Mouse (Mus musculus) forebrain, embryonic 15.5 days (tissue): ENCODE data around the gene Ssmem1. TPM values are rescaled to one million over a fixed set of nuclear protein-coding genes. Genes with fewer than 3 reads are reported as not detected.

Experiments used
- ATAC-seq: fragments of 200-750 bp; cut with Nextera tagmentation; replicated peaks from 2 replicates; pipeline ENCODE4 v1.8.0; 2017; ENCODE audit warnings: mild to moderate bottlenecking, moderate TSS enrichment, moderate library complexity
- H3K27ac ChIP-seq: fragments of 300-500 bp; sonication (generic); replicated peaks from 2 replicates; pipeline ENCODE4 v1.5.1; 2015; ENCODE audit warnings: mild to moderate bottlenecking, inconsistent platforms
- H3K27me3 ChIP-seq: fragments of 300-500 bp; sonication (generic); 2 replicates; pipeline ENCODE4 v1.6.1; 2015; ENCODE audit warnings: inconsistent platforms
- H3K36me3 ChIP-seq: fragments of 300-500 bp; sonication (generic); 2 replicates; pipeline ENCODE4 v1.6.1; 2015; ENCODE audit warnings: mild to moderate bottlenecking, inconsistent platforms
- H3K4me1 ChIP-seq: fragments of 300-500 bp; sonication (generic); 2 replicates; pipeline ENCODE4 v1.6.1; 2015; ENCODE audit warnings: inconsistent platforms
- H3K4me2 ChIP-seq: fragments of 300-500 bp; sonication (generic); replicated peaks from 2 replicates; pipeline ENCODE4 v1.6.1; 2015; ENCODE audit warnings: mild to moderate bottlenecking, inconsistent platforms
- H3K4me3 ChIP-seq: fragments of 300-500 bp; sonication (generic); 2 replicates; pipeline ENCODE4 v1.5.1; 2015; ENCODE audit warnings: mild to moderate bottlenecking, inconsistent platforms
- H3K9ac ChIP-seq: fragments of 300-500 bp; sonication (generic); replicated peaks from 2 replicates; pipeline ENCODE4 v1.6.1; 2015; ENCODE audit warnings: mild to moderate bottlenecking, inconsistent platforms
- H3K9me3 ChIP-seq: fragments of 300-500 bp; sonication (generic); 2 replicates; pipeline ENCODE4 v1.6.1; 2016; ENCODE audit warnings: inconsistent platforms
- WGBS: fragments of 180-500 bp; shearing (Covaris S2); methylation state at CpG from one replicate; pipeline ENCODE4 v1.1.7; 2015; ENCODE audit warnings: mixed read lengths; 5-methylcytosine and 5-hydroxymethylcytosine counted together
- polyA plus RNA-seq: library from polyadenylated mRNA; unstranded; fragments of >200 nt; fragmentation: Nextera tagmentation; extraction: Ambion mirVana; gene quantifications from 2 replicates; pipeline ENCODE4 v1.2.1, GENCODE M21; 2015

Ssmem1 gene
- polyA plus RNA-seq, 1 experiment from 2014 or later: not detected

- no peaks in the 10 kb centered on the region for H3K27me3 ChIP-seq
- ATAC-seq: no peak
- H3K9ac ChIP-seq: no peak overlapping the region
- H3K4me1 ChIP-seq: peaks cover 5% of the 10 kb centered on the region; the same call in 1 of the 2 replicates
- no peak overlapping the region for H3K27ac ChIP-seq
- H3K4me2 ChIP-seq: no peak overlapping the region
- WGBS: 90% methylated on average over 6 of the region's 6 CpGs
- H3K36me3 ChIP-seq: peaks cover 8% of the 10 kb centered on the region
- H3K9me3 ChIP-seq: no peaks in the 10 kb centered on the region
- no peak overlapping the region for H3K4me3 ChIP-seq
Measured at GRCm38 (mm10) chr6:30477784-30478183, 31.9 kb upstream of the Ssmem1 start.

GRCm38 (mm10) chr6:30479418-30479817, 30.2 kb upstream of the Ssmem1 start:
- H3K9me3 ChIP-seq: no peaks in the 10 kb centered on the region
- WGBS: 95% methylated on average over 3 of the region's 3 CpGs
- H3K36me3 ChIP-seq: peaks cover 22% of the 10 kb centered on the region
- H3K27ac ChIP-seq: no peak overlapping the region
- no peak overlapping the region for H3K4me2 ChIP-seq
- no peaks in the 10 kb centered on the region for H3K27me3 ChIP-seq
- H3K4me3 ChIP-seq: no peak overlapping the region
- no peak for ATAC-seq
- H3K9ac ChIP-seq: no peak overlapping the region
- peaks cover 5% of the 10 kb centered on the region; the same call in 1 of the 2 replicates for H3K4me1 ChIP-seq

- no peak overlapping the region for H3K4me3 ChIP-seq
- H3K4me2 ChIP-seq: no peak overlapping the region
- WGBS: 87% methylated on average over 2 of the region's 2 CpGs
- peaks cover 48% of the 10 kb centered on the region for H3K36me3 ChIP-seq
- no peak overlapping the region for H3K27ac ChIP-seq
- no peak overlapping the region for H3K9ac ChIP-seq
- H3K9me3 ChIP-seq: no peaks in the 10 kb centered on the region
- no peak for ATAC-seq
- H3K27me3 ChIP-seq: no peaks in the 10 kb centered on the region
- H3K4me1 ChIP-seq: no peaks in the 10 kb centered on the region
Measured at GRCm38 (mm10) chr6:30482908-30483307, 26.7 kb upstream of the Ssmem1 start.

DNA sequence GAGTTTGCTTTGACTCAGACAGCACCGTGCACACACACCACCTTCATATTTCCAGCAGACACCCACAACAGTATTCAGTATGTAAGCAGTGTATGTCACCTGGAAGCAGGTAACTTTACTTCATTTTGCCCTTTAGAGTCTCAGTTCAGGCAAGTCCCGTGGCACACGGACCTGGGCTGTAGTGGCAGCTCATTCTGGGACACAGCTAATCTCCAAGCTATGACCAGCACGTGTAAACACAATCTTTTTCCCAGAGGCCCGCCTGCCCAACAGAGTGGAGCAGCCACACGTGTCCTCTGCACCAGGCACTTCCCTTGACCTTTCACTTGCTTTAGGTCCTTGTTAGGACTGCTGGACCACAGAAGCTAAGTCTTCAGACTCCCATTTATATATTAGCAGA, 23.1 kb upstream of the Ssmem1 start:
- ATAC-seq: no peak
- H3K36me3 ChIP-seq: peaks cover 72% of the 10 kb centered on the region
- H3K9me3 ChIP-seq: no peaks in the 10 kb centered on the region
- H3K9ac ChIP-seq: no peak overlapping the region
- no peaks in the 10 kb centered on the region for H3K27me3 ChIP-seq
- no peak overlapping the region for H3K27ac ChIP-seq
- no peak overlapping the region for H3K4me3 ChIP-seq
- H3K4me1 ChIP-seq: no peaks in the 10 kb centered on the region
- H3K4me2 ChIP-seq: no peak overlapping the region
- WGBS: 93% methylated on average over 6 of the region's 6 CpGs

DNA sequence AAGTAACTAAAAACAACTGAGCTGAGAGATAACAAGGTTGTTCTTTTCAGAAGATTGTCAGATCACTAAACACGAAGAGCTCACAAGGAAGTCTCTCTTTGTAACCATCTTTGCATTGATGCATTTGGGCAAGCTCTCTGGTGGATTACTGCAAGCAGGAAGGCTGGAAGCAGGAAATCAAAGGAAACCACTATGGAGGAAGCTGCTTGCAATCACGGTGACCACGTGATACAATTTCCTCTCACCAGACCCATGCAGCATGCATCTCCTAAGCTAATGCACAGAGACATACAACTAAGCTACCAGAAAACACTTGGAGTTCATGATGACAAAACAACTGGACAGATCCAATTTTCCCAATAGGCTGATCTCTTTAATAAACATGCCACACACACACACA, 10.6 kb upstream of the Ssmem1 start:
- Histone ChIP-seq H3K4me2 (no peak overlapping the region), H3K27me3 (no peaks in the 10 kb centered on the region), H3K4me3 (no peak overlapping the region), H3K4me1 (no peaks in the 10 kb centered on the region), H3K9ac (no peak overlapping the region), H3K36me3 (peaks cover 40% of the 10 kb centered on the region), H3K27ac (no peak overlapping the region), H3K9me3 (no peaks in the 10 kb centered on the region)
- ATAC-seq: no peak
- 88% methylated on average over 3 of the region's 3 CpGs for WGBS

DNA sequence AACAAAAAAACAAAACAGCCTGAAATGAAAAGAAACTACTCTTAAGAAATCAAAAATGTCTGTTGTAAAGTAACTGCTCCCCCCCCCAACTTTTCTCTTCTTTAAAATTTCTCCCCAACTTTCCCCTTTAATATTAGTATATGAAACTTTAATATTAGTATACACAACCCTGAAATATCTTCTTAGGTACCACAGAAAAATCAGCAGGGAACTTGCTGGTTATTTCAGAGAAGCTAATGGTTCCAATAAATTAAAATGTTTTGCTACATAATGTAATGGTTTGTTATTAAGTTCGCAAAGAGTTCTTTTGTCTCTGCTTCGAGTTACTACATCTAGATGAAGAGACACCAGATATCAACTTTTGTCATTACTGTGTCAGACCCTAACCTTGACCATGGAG, 825 bp upstream of the Ssmem1 start:
- 3% methylated on average over 2 of the region's 2 CpGs for WGBS
- ATAC-seq: no peak
- H3K9ac ChIP-seq: peak overlapping the region; percentile 75
- no peaks in the 10 kb centered on the region for H3K9me3 ChIP-seq
- peak overlapping the region; percentile 60 for H3K4me3 ChIP-seq
- H3K27ac ChIP-seq: peak overlapping the region; percentile 93
- H3K36me3 ChIP-seq: peaks cover 17% of the 10 kb centered on the region; the same call in 1 of the 2 replicates
- H3K4me2 ChIP-seq: peak overlapping the region; percentile 64
- H3K4me1 ChIP-seq: peaks cover 13% of the 10 kb centered on the region
- no peaks in the 10 kb centered on the region for H3K27me3 ChIP-seq

DNA sequence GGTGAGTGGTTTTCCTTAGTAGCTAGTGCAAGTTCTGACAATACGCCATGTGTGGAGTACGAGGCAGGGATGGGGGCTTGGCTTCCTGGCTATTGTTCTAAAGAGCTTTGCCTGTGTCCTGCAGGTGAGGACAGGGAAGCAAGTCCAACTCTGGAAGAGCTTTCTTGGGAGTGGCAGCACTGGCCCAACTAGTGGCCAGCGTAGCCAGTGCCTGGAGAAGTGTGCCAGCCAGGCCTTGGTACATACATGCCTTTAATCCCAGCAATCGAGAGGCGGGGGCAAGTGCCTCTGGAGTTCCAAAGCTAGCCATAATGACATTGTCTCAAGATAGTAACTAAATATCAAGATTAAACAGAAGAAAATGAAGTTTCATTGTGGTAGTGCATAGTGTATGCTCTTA, 642 bp downstream of the Ssmem1 start:
- Histone ChIP-seq H3K4me2 (peak overlapping the region; percentile 64), H3K36me3 (0 out of 2 replicates have a peak, but pooled peaks cover 7% of the 10 kb centered on the region), H3K27ac (peak overlapping the region; percentile 93), H3K9ac (no peak overlapping the region; the same call in 1 of the 2 replicates), H3K9me3 (no peaks in the 10 kb centered on the region), H3K4me1 (peaks cover 13% of the 10 kb centered on the region), H3K4me3 (peak overlapping the region; percentile 60; the same call in 1 of the 2 replicates), H3K27me3 (no peaks in the 10 kb centered on the region)
- no peak for ATAC-seq
- 55% methylated on average over 5 of the region's 5 CpGs for WGBS

GRCm38 (mm10) chr6:30514242-30514641, 4.6 kb downstream of the Ssmem1 start:
- no peaks in the 10 kb centered on the region for H3K27me3 ChIP-seq
- no peaks in the 10 kb centered on the region for H3K36me3 ChIP-seq
- no peak for ATAC-seq
- peaks cover 7% of the 10 kb centered on the region for H3K4me1 ChIP-seq
- 10% methylated on average over 9 of the region's 9 CpGs for WGBS
- no peak overlapping the region for H3K4me3 ChIP-seq
- H3K9me3 ChIP-seq: no peaks in the 10 kb centered on the region
- H3K4me2 ChIP-seq: no peak overlapping the region
- H3K27ac ChIP-seq: no peak overlapping the region
- H3K9ac ChIP-seq: no peak overlapping the region

DNA sequence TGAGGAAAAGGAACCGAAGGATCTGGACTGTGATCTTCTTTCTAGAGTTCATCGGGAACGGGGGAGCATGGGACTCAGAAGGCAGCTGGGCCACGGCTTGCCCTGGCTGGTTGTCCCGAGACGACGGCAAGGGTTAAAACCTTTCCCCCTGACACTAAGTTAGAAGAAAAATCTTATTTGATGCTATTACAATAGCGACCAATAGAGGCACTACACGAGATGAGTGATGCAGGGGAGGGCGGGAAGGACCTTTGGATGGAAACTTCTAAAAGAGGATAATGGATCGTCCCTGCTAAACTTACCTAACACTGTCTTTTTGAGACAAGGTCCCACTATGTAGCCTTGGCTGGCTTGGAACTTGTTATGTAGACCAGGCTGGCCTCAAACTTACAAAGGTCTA, 10.8 kb downstream of the Ssmem1 start:
- Histone ChIP-seq H3K36me3 (no peaks in the 10 kb centered on the region), H3K27ac (no peak overlapping the region), H3K4me1 (peaks cover 5% of the 10 kb centered on the region), H3K9ac (no peak overlapping the region), H3K4me3 (no peak overlapping the region), H3K9me3 (no peaks in the 10 kb centered on the region), H3K4me2 (no peak overlapping the region), H3K27me3 (no peaks in the 10 kb centered on the region)
- no peak for ATAC-seq
- 71% methylated on average over 11 of the region's 11 CpGs for WGBS

DNA sequence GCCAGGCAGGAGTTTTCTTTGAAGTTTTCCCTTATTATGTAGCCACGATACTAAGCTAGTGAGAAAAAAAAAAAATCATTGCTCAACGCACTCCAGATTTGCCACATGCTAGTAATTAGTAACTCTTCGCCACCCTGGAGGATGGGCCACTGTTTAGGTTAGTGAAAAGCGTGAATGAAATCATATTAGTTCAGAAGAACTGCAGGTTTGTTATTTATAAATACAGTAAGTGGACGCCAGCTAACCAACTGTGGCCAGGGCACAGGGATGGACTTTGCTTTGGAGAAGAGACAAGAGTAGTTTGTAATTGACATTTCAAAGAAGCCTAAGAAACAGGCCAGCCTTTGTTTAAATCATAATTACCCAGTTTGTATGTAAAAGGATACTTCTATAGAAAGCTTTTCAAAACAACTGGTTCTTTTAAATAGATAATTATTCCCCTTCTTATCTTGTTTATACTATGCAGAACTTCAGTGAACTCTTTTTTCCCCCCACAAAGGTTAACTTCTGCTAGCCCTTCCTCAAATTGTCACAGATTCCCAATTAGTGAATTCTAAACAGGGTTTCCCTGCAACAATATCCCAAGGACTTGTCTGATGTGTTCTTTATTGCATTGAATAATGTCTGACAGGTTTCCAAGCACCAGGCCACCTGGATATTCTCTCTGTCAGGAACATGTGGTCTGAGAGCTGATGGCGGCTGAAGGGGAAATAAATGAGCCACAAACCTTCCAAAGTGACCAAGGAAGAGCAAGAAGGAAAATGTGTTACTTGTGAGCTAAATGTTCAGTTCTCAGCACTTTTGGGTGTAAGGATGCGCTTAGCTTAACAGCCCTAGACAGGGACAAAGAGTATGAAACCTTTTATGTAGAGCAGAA, 16.0 kb downstream of the Ssmem1 start:
- 15% methylated on average over 7 of the region's 7 CpGs for WGBS
- Histone ChIP-seq H3K4me1 (peaks cover 31% of the 10 kb centered on the region), H3K36me3 (no peaks in the 10 kb centered on the region), H3K27ac (peak overlapping the region; percentile 84), H3K4me3 (no peak overlapping the region), H3K9me3 (no peaks in the 10 kb centered on the region), H3K4me2 (no peak overlapping the region), H3K27me3 (no peaks in the 10 kb centered on the region), H3K9ac (0 out of 2 replicates have a peak overlapping the region, but pooled peaks have one; percentile 7)
- no peak for ATAC-seq

DNA sequence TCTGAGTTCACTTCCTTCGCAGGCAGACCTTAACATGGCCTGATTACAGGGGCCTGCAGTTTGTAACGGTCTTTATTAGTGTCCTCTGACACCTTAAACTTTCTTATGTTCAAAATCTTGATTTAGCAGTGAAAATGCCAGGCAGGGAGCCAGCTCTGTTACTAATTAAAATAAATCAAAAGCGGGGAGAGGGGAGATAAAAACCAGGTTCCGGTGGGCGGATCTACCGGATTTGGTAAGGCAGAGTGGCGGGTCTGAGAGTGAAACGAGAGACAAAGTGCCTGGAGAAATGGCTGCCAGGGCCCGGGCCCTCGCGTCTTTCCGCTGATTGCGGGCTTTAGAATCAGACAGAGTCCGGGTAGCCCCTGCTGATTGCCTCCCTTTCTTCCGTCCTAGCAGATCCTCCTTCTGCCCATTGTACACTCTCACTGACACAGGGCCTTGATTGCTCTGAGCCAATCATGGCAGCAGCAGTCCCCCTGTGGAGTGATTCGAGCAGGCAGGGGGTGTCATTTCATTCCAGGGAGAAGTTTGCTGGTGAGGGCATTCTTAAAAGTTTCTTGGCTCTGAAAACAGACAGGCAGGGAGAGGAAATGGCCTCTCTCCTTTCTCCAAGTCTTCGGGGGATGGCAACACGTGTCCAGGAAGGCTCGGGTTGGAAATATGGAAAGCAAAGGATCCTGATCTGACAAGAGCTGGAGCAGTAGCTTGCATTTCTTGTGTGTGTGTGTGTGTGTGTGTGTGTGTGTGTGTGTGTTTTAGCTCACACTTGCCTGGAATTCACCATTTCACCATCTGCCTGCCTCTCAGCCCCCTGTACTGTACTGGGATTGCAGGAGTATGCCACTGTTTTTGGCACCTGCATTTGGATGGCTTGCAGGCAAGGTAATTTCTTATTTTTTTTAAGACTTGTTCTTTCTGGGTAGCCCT, 17.2 kb downstream of the Ssmem1 start:
- peak overlapping the region; percentile 14 for H3K4me3 ChIP-seq
- peak; percentile 86 for ATAC-seq
- 5% methylated on average over 19 of the region's 19 CpGs for WGBS

DNA sequence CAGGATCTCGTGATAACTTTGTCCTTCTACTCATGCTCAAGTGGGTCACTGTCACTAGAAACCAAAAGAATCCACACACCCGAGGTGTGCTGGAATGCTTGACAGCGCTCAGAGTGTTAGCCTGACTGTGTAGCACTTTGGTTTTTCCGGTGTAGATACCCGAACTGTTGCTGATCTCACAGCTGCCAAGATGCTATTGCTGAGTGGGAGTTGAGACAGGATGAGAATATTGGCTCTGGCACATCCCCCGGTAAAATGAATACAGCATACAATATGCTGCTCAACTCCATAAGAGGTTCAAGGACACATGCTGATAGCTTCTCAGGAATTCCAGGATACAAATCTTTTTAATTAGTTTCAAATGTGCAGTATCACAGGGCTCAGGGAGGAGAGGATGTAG, 19.2 kb downstream of the Ssmem1 start:
- ATAC-seq: no peak
- Histone ChIP-seq H3K4me3 (no peak overlapping the region), H3K4me2 (no peak overlapping the region), H3K36me3 (no peaks in the 10 kb centered on the region), H3K27me3 (no peaks in the 10 kb centered on the region), H3K9me3 (no peaks in the 10 kb centered on the region), H3K27ac (no peak overlapping the region), H3K4me1 (peaks cover 31% of the 10 kb centered on the region), H3K9ac (no peak overlapping the region)
- WGBS: 60% methylated on average over 6 of the region's 6 CpGs

More for the DNA sequence above, 17.2 kb downstream of the Ssmem1 start:
- H3K9me3 ChIP-seq: no peaks in the 10 kb centered on the region
- no peaks in the 10 kb centered on the region for H3K36me3 ChIP-seq
- H3K27ac ChIP-seq: peak overlapping the region; percentile 84
- peak overlapping the region; percentile 39 for H3K4me2 ChIP-seq
- H3K9ac ChIP-seq: 0 out of 2 replicates have a peak overlapping the region, but pooled peaks have one; percentile 25
- H3K4me1 ChIP-seq: peaks cover 31% of the 10 kb centered on the region
- no peaks in the 10 kb centered on the region for H3K27me3 ChIP-seq
